Mouse (Mus musculus) kidney, postnatal 14 days (tissue): Measurements from ENCODE around the gene Tagln2.
A peak's percentile ranks its signal among the peaks of the same experiment; 100 is the strongest.

ENCODE experiments used
- DNase-seq: peaks from one replicate; pipeline ENCODE4 v3.0.0; 2022; ENCODE audit warnings: mixed read lengths

The Tagln2 gene

GRCm38 (mm10) chr1:172481540-172482280 lies 18.1 kb upstream of the Tagln2 start, which contains the start of gene Igsf9:
TSS of gene Igsf9 (plus strand) at chr1:172481788.
- peak; percentile 95 for DNase-seq

GRCm38 (mm10) chr1:172482518-172483360 lies 17.1 kb upstream of the Tagln2 start:
- peak; percentile 64 for DNase-seq

- no peak for DNase-seq
These were observed 16.5 kb upstream of the Tagln2 start for GRCm38 (mm10) chr1:172483361-172483660.

- DNase-seq, result no peak
These were observed 15.6 kb upstream of the Tagln2 start for GRCm38 (mm10) chr1:172484236-172484635.

- DNase-seq, result no peak
These were observed 15.2 kb upstream of the Tagln2 start for GRCm38 (mm10) chr1:172484671-172485070.

GRCm38 (mm10) chr1:172485821-172486220 lies 14.0 kb upstream of the Tagln2 start:
- DNase-seq, result no peak

GRCm38 (mm10) chr1:172486236-172486635 lies 13.6 kb upstream of the Tagln2 start:
- DNase-seq, result no peak

GRCm38 (mm10) chr1:172486651-172487050 lies 13.2 kb upstream of the Tagln2 start:
- DNase-seq, result no peak

GRCm38 (mm10) chr1:172487859-172488258 lies 12.0 kb upstream of the Tagln2 start:
- no peak for DNase-seq

- DNase-seq, result no peak
These were observed 11.0 kb upstream of the Tagln2 start for GRCm38 (mm10) chr1:172488831-172489230.

- DNase-seq, result no peak
These were observed 10.1 kb upstream of the Tagln2 start for GRCm38 (mm10) chr1:172489585-172490250.

- DNase-seq, result peak; percentile 89
These were observed 9.6 kb upstream of the Tagln2 start for GRCm38 (mm10) chr1:172490261-172490661.

GRCm38 (mm10) chr1:172492047-172492446 lies 7.8 kb upstream of the Tagln2 start:
- DNase-seq, result peak; percentile 49

- DNase-seq, result no peak
These were observed 6.3 kb upstream of the Tagln2 start for GRCm38 (mm10) chr1:172493516-172493915.

GRCm38 (mm10) chr1:172496030-172496429 lies 3.8 kb upstream of the Tagln2 start:
- DNase-seq, result no peak

GRCm38 (mm10) chr1:172497428-172497827 lies 2.4 kb upstream of the Tagln2 start:
- no peak for DNase-seq

GRCm38 (mm10) chr1:172500451-172501370 lies 864 bp downstream of the Tagln2 start:
- peak; percentile 84 for DNase-seq

GRCm38 (mm10) chr1:172501371-172502144 lies 1.7 kb downstream of the Tagln2 start:
- peak; percentile 79 for DNase-seq

- peak; percentile 78 for DNase-seq
These were observed 2.6 kb downstream of the Tagln2 start for GRCm38 (mm10) chr1:172502145-172503110.
